Mouse (Mus musculus): Measurements from ENCODE around the gene Gucd1.
"Not testable (repeated sequence)": the region's sequence is repeated elsewhere in the genome, so short reads cannot be mapped to it uniquely, and the experiment has no call there.

Gucd1 gene

GRCm38 (mm10) chr10:75458329-75458728 is 59.4 kb downstream of the Gucd1 start:
- DNase-seq = no peak

- no peak for DNase-seq
These were observed 59.9 kb downstream of the Gucd1 start for GRCm38 (mm10) chr10:75457852-75458251.

- not testable (repeated sequence) for DNase-seq
These were observed 61.5 kb downstream of the Gucd1 start for GRCm38 (mm10) chr10:75456061-75456831.

- DNase-seq = no peak
These were observed 66.6 kb downstream of the Gucd1 start for GRCm38 (mm10) chr10:75451036-75451786.

- no peak for DNase-seq
These were observed 67.4 kb downstream of the Gucd1 start for GRCm38 (mm10) chr10:75450331-75450730.

- no peak for DNase-seq
These were observed 68.9 kb downstream of the Gucd1 start for GRCm38 (mm10) chr10:75448806-75449420.

GRCm38 (mm10) chr10:75447489-75447888 is 70.3 kb downstream of the Gucd1 start:
- DNase-seq = no peak

- DNase-seq = no peak
These were observed 71.2 kb downstream of the Gucd1 start for GRCm38 (mm10) chr10:75446501-75447083.

GRCm38 (mm10) chr10:75445030-75445429 is 72.7 kb downstream of the Gucd1 start:
- DNase-seq = no peak

- no peak for DNase-seq
These were observed 73.5 kb downstream of the Gucd1 start for GRCm38 (mm10) chr10:75444111-75444826.

GRCm38 (mm10) chr10:75443017-75443416 is 74.8 kb downstream of the Gucd1 start:
- DNase-seq = no peak

- DNase-seq = no peak
These were observed 76.0 kb downstream of the Gucd1 start for GRCm38 (mm10) chr10:75441800-75442199.

- DNase-seq = no peak
These were observed 77.0 kb downstream of the Gucd1 start for GRCm38 (mm10) chr10:75440756-75441155.

- no peak for DNase-seq
These were observed 78.5 kb downstream of the Gucd1 start for GRCm38 (mm10) chr10:75439211-75439811.

- DNase-seq = no peak
These were observed 79.5 kb downstream of the Gucd1 start for GRCm38 (mm10) chr10:75438132-75438810.

- no peak for DNase-seq
These were observed 80.5 kb downstream of the Gucd1 start for GRCm38 (mm10) chr10:75437284-75437683.

GRCm38 (mm10) chr10:75436604-75437217 is 81.1 kb downstream of the Gucd1 start:
- peak; percentile 75 for DNase-seq

- no peak for DNase-seq
These were observed 87.1 kb downstream of the Gucd1 start for GRCm38 (mm10) chr10:75430633-75431032.

- DNase-seq = no peak
These were observed 87.6 kb downstream of the Gucd1 start for GRCm38 (mm10) chr10:75430147-75430537.

- peak; percentile 34 for DNase-seq
These were observed 88.1 kb downstream of the Gucd1 start for GRCm38 (mm10) chr10:75429522-75430146.

- no peak for DNase-seq
These were observed 88.8 kb downstream of the Gucd1 start for GRCm38 (mm10) chr10:75429004-75429380.
